Mouse (Mus musculus): ENCODE results near the gene Klhl29. TPM values are rescaled to one million over a fixed set of nuclear protein-coding genes. Genes with fewer than 3 reads are reported as not detected.
A peak's percentile ranks its signal among the peaks of the same experiment; 100 is the strongest.

The Klhl29 gene
- polyA plus RNA-seq, 1 experiment: 6.7 TPM

- Histone ChIP-seq H3K4me3 (ENCODE audit: control insufficient read depth, insufficient read depth, low read length) (no peak overlapping the region), H3K4me1 (replicated peaks; ENCODE audit: control insufficient read depth, insufficient read depth, low read length) (no peaks in the 10 kb centered on the region), H3K27me3 (ENCODE audit: control insufficient read depth, insufficient read depth, low read length) (no peaks in the 10 kb centered on the region), H3K27ac (ENCODE audit: control insufficient read depth, insufficient read depth, low read length) (no peak overlapping the region), H3K36me3 (ENCODE audit: control insufficient read depth, insufficient read depth, low read length) (no peaks in the 10 kb centered on the region)
- no peak for DNase-seq
- TF ChIP-seq CTCF (IDR thresholded peaks at IDR 0.05; ENCODE audit: borderline replicate concordance, control insufficient read depth, extremely low read depth, insufficient read depth, low read length, poor library complexity) (no peak), POLR2A (IDR thresholded peaks at IDR 0.05; ENCODE audit: control insufficient read depth, extremely low read depth, insufficient read depth, low read length, poor library complexity) (no peak)
Measured at GRCm38 (mm10) chr12:5381694-5382093, 6.2 kb upstream of the Klhl29 start.

- peaks cover 8% of the 10 kb centered on the region; the same call in 1 of the 2 replicates for H3K27me3 ChIP-seq (ENCODE audit: control insufficient read depth, insufficient read depth, low read length)
- 5% methylated on average over 84 of the region's 84 CpGs for WGBS
- no peak for DNase-seq
Measured at GRCm38 (mm10) chr12:5374684-5375615, 532 bp downstream of the Klhl29 start.

GRCm38 (mm10) chr12:5374196-5374683 is 1.2 kb downstream of the Klhl29 start:
- H3K27me3 ChIP-seq (ENCODE audit: control insufficient read depth, insufficient read depth, low read length): peaks cover 8% of the 10 kb centered on the region; the same call in 1 of the 2 replicates
- peak overlapping the region; percentile 23 for H3K4me3 ChIP-seq (ENCODE audit: control insufficient read depth, insufficient read depth, low read length)
- TF ChIP-seq POLR2A (IDR thresholded peaks at IDR 0.05; ENCODE audit: control insufficient read depth, extremely low read depth, insufficient read depth, low read length, poor library complexity) (no peak), CTCF (IDR thresholded peaks at IDR 0.05; ENCODE audit: borderline replicate concordance, control insufficient read depth, extremely low read depth, insufficient read depth, low read length, poor library complexity) (no peak)
- H3K4me1 ChIP-seq (replicated peaks; ENCODE audit: control insufficient read depth, insufficient read depth, low read length): no peaks in the 10 kb centered on the region
- no peaks in the 10 kb centered on the region for H3K36me3 ChIP-seq (ENCODE audit: control insufficient read depth, insufficient read depth, low read length)
- H3K27ac ChIP-seq (ENCODE audit: control insufficient read depth, insufficient read depth, low read length): no peak overlapping the region
- no peak for DNase-seq
- WGBS: 7% methylated on average over 31 of the region's 31 CpGs

More at GRCm38 (mm10) chr12:5374684-5375615, 532 bp downstream of the Klhl29 start:
- Histone ChIP-seq H3K4me3 (ENCODE audit: control insufficient read depth, insufficient read depth, low read length) (peak overlapping the region; percentile 23), H3K36me3 (ENCODE audit: control insufficient read depth, insufficient read depth, low read length) (no peaks in the 10 kb centered on the region), H3K4me1 (replicated peaks; ENCODE audit: control insufficient read depth, insufficient read depth, low read length) (no peaks in the 10 kb centered on the region), H3K27ac (ENCODE audit: control insufficient read depth, insufficient read depth, low read length) (no peak overlapping the region)
- TF ChIP-seq POLR2A (IDR thresholded peaks at IDR 0.05; ENCODE audit: control insufficient read depth, extremely low read depth, insufficient read depth, low read length, poor library complexity): no peak
- no peak for TF ChIP-seq CTCF (IDR thresholded peaks at IDR 0.05; ENCODE audit: borderline replicate concordance, control insufficient read depth, extremely low read depth, insufficient read depth, low read length, poor library complexity)

GRCm38 (mm10) chr12:5373641-5374195 is 1.8 kb downstream of the Klhl29 start:
- 5% methylated on average over 42 of the region's 42 CpGs for WGBS
- no peaks in the 10 kb centered on the region for H3K36me3 ChIP-seq (ENCODE audit: control insufficient read depth, insufficient read depth, low read length)
- no peak overlapping the region for H3K27ac ChIP-seq (ENCODE audit: control insufficient read depth, insufficient read depth, low read length)
- no peaks in the 10 kb centered on the region for H3K4me1 ChIP-seq (replicated peaks; ENCODE audit: control insufficient read depth, insufficient read depth, low read length)
- TF ChIP-seq POLR2A (IDR thresholded peaks at IDR 0.05; ENCODE audit: control insufficient read depth, extremely low read depth, insufficient read depth, low read length, poor library complexity) (no peak), CTCF (IDR thresholded peaks at IDR 0.05; ENCODE audit: borderline replicate concordance, control insufficient read depth, extremely low read depth, insufficient read depth, low read length, poor library complexity) (no peak)
- no peak for DNase-seq
- H3K27me3 ChIP-seq (ENCODE audit: control insufficient read depth, insufficient read depth, low read length): peaks cover 8% of the 10 kb centered on the region; the same call in 1 of the 2 replicates
- peak overlapping the region; percentile 23 for H3K4me3 ChIP-seq (ENCODE audit: control insufficient read depth, insufficient read depth, low read length)

- H3K27ac ChIP-seq (ENCODE audit: control insufficient read depth, insufficient read depth, low read length): no peak overlapping the region
- TF ChIP-seq POLR2A (IDR thresholded peaks at IDR 0.05; ENCODE audit: control insufficient read depth, extremely low read depth, insufficient read depth, low read length, poor library complexity): no peak
- H3K4me1 ChIP-seq (replicated peaks; ENCODE audit: control insufficient read depth, insufficient read depth, low read length): no peaks in the 10 kb centered on the region
- H3K27me3 ChIP-seq (ENCODE audit: control insufficient read depth, insufficient read depth, low read length): 0 out of 2 replicates have a peak, but pooled peaks cover 3% of the 10 kb centered on the region
- no peak overlapping the region for H3K4me3 ChIP-seq (ENCODE audit: control insufficient read depth, insufficient read depth, low read length)
- H3K36me3 ChIP-seq (ENCODE audit: control insufficient read depth, insufficient read depth, low read length): no peaks in the 10 kb centered on the region
- 97% methylated on average over 4 of the region's 4 CpGs for WGBS
- no peak for DNase-seq
Measured at GRCm38 (mm10) chr12:5369396-5369795, 6.1 kb downstream of the Klhl29 start.

GRCm38 (mm10) chr12:5364836-5365235 is 10.6 kb downstream of the Klhl29 start:
- 91% methylated on average over 3 of the region's 3 CpGs for WGBS
- no peak for TF ChIP-seq CTCF (IDR thresholded peaks at IDR 0.05; ENCODE audit: borderline replicate concordance, control insufficient read depth, extremely low read depth, insufficient read depth, low read length, poor library complexity)
- TF ChIP-seq POLR2A (IDR thresholded peaks at IDR 0.05; ENCODE audit: control insufficient read depth, extremely low read depth, insufficient read depth, low read length, poor library complexity): no peak
- H3K4me1 ChIP-seq (replicated peaks; ENCODE audit: control insufficient read depth, insufficient read depth, low read length): no peaks in the 10 kb centered on the region

More at GRCm38 (mm10) chr12:5364836-5365235, 10.6 kb downstream of the Klhl29 start:
- Histone ChIP-seq H3K27me3 (ENCODE audit: control insufficient read depth, insufficient read depth, low read length) (no peaks in the 10 kb centered on the region), H3K36me3 (ENCODE audit: control insufficient read depth, insufficient read depth, low read length) (no peaks in the 10 kb centered on the region), H3K27ac (ENCODE audit: control insufficient read depth, insufficient read depth, low read length) (no peak overlapping the region), H3K4me3 (ENCODE audit: control insufficient read depth, insufficient read depth, low read length) (no peak overlapping the region)
- DNase-seq: no peak
